Mouse (Mus musculus) midbrain, embryonic 11.5 days (tissue): ENCODE measurements around the gene Nfkbib. TPM values are rescaled to one million over a fixed set of nuclear protein-coding genes. Genes with fewer than 3 reads are reported as not detected.

Experiments used
- ATAC-seq: fragments of 200-750 bp; cut with Nextera tagmentation; 2 replicates; pipeline ENCODE4 v1.8.0; 2017; ENCODE audit warnings: moderate TSS enrichment, moderate library complexity; ENCODE audit not compliant: low FRiP score
- DNase-seq: peaks from one replicate; pipeline ENCODE4 v3.0.0; 2015; ENCODE audit warnings: low spot score; ENCODE audit errors: missing footprints
- H3K27ac ChIP-seq: fragments of 300-500 bp; sonication (generic); 2 replicates; pipeline ENCODE4 v1.5.1; 2014; ENCODE audit warnings: low read depth, low read length
- H3K27me3 ChIP-seq: fragments of 300-500 bp; sonication (generic); 2 replicates; pipeline ENCODE4 v1.6.1; 2014; ENCODE audit warnings: mild to moderate bottlenecking, low read length, moderate library complexity, mixed read lengths; ENCODE audit not compliant: control insufficient read depth, insufficient read depth
- H3K36me3 ChIP-seq: fragments of 300-500 bp; sonication (generic); 2 replicates; pipeline ENCODE4 v1.6.1; 2014; ENCODE audit warnings: mild to moderate bottlenecking, low read length, moderate library complexity, mixed read lengths; ENCODE audit not compliant: control insufficient read depth, insufficient read depth
- H3K4me1 ChIP-seq: fragments of 300-500 bp; sonication (generic); 2 replicates; pipeline ENCODE4 v1.6.1; 2014; ENCODE audit warnings: low read length; ENCODE audit not compliant: control insufficient read depth, insufficient read depth
- H3K4me2 ChIP-seq: fragments of 300-500 bp; sonication (generic); 2 replicates; pipeline ENCODE4 v1.6.1; 2014; ENCODE audit warnings: mild to moderate bottlenecking, moderate library complexity
- H3K4me3 ChIP-seq: fragments of 300-500 bp; sonication (generic); 2 replicates; pipeline ENCODE4 v1.5.1; 2014; ENCODE audit warnings: low read depth, low read length
- H3K9ac ChIP-seq: fragments of 300-500 bp; sonication (generic); 2 replicates; pipeline ENCODE4 v1.6.1; 2014; ENCODE audit warnings: low read length
- H3K9me3 ChIP-seq: fragments of 300-500 bp; sonication (generic); 2 replicates; pipeline ENCODE4 v1.6.1; 2016; ENCODE audit warnings: low read length; ENCODE audit not compliant: control insufficient read depth
- WGBS: fragments of 180-500 bp; shearing (Covaris S2); extraction: QIAGEN DNeasy Blood & Tissue Kit; methylation state at CpG from one replicate; pipeline ENCODE4 v1.1.7; 2014; 5-methylcytosine and 5-hydroxymethylcytosine counted together
- polyA plus RNA-seq: library from polyadenylated mRNA; unstranded; fragments of >200 nt; fragmentation: Nextera tagmentation; extraction: Ambion mirVana; gene quantifications from 2 replicates; pipeline ENCODE4 v1.2.1, GENCODE M21; 2014

The Nfkbib gene
- polyA plus RNA-seq, 1 experiment from 2014 or later: 43.9 TPM

GRCm38 (mm10) chr7:28810107-28811066 is 43.1 kb upstream of the Nfkbib start:
- Histone ChIP-seq H3K36me3 (peaks cover 26% of the 10 kb centered on the region), H3K27me3 (no peaks in the 10 kb centered on the region), H3K27ac (peak overlapping the region; percentile 99), H3K9me3 (no peaks in the 10 kb centered on the region), H3K4me3 (peak overlapping the region; percentile 87), H3K4me2 (peak overlapping the region; percentile 97), H3K4me1 (peaks cover 22% of the 10 kb centered on the region), H3K9ac (peak overlapping the region; percentile 95)
- DNase-seq: peak; percentile 100
- WGBS: under 1% methylated on average over 67 of the region's 70 CpGs
- ATAC-seq: peak; percentile 90

GRCm38 (mm10) chr7:28809401-28810089 is 42.2 kb upstream of the Nfkbib start:
- ATAC-seq (peak; percentile 26), DNase-seq (peak; percentile 97)
- Histone ChIP-seq H3K36me3 (peaks cover 19% of the 10 kb centered on the region), H3K4me2 (peak overlapping the region; percentile 92), H3K4me3 (peak overlapping the region; percentile 75), H3K27ac (peak overlapping the region; percentile 99), H3K4me1 (peaks cover 22% of the 10 kb centered on the region), H3K9me3 (no peaks in the 10 kb centered on the region), H3K9ac (peak overlapping the region; percentile 91), H3K27me3 (no peaks in the 10 kb centered on the region)
- WGBS: under 1% methylated on average over 35 of the region's 35 CpGs

GRCm38 (mm10) chr7:28808957-28809393 is 41.7 kb upstream of the Nfkbib start:
- ATAC-seq (peak; percentile 72), DNase-seq (peak; percentile 100)
- WGBS: 0% methylated on average over 32 of the region's 32 CpGs
- H3K36me3 ChIP-seq: peaks cover 13% of the 10 kb centered on the region
- peak overlapping the region; percentile 91 for H3K9ac ChIP-seq
- H3K4me2 ChIP-seq: peak overlapping the region; percentile 92
- H3K27me3 ChIP-seq: no peaks in the 10 kb centered on the region
- H3K4me1 ChIP-seq: peaks cover 22% of the 10 kb centered on the region
- H3K27ac ChIP-seq: peak overlapping the region; percentile 99
- H3K9me3 ChIP-seq: no peaks in the 10 kb centered on the region
- peak overlapping the region; percentile 75 for H3K4me3 ChIP-seq

- Histone ChIP-seq H3K27ac (peak within 1 kb of the TSS; percentile 99), H3K27me3 (no peaks in the 10 kb centered on the region), H3K4me3 (peak within 1 kb of the TSS; percentile 75), H3K4me1 (peaks cover 23% of the 10 kb centered on the region), H3K9ac (peak within 1 kb of the TSS; percentile 91), H3K4me2 (peak within 1 kb of the TSS; percentile 92), H3K36me3 (peaks cover 7% of the 10 kb centered on the region), H3K9me3 (no peaks in the 10 kb centered on the region)
- DNase-seq (peak; percentile 97), ATAC-seq (peak; percentile 23)
- WGBS: 3% methylated on average over 35 of the region's 35 CpGs
These were observed 41.1 kb upstream of the Nfkbib start, which contains the start of gene Hnrnpl for GRCm38 (mm10) chr7:28808221-28808941. TSS of gene Hnrnpl (plus strand) at chr7:28808541.

GRCm38 (mm10) chr7:28807641-28808220 is 40.4 kb upstream of the Nfkbib start:
- 34% methylated on average over 6 of the region's 8 CpGs for WGBS

GRCm38 (mm10) chr7:28806869-28807268 is 39.6 kb upstream of the Nfkbib start:
- no peak overlapping the region for H3K27ac ChIP-seq
- no peaks in the 10 kb centered on the region for H3K36me3 ChIP-seq
- DNase-seq (no peak), ATAC-seq (no peak)
- H3K4me3 ChIP-seq: no peak overlapping the region
- no peaks in the 10 kb centered on the region for H3K9me3 ChIP-seq
- 88% methylated on average over 4 of the region's 4 CpGs for WGBS
- H3K9ac ChIP-seq: no peak overlapping the region
- peaks cover 25% of the 10 kb centered on the region for H3K4me1 ChIP-seq
- H3K4me2 ChIP-seq: no peak overlapping the region
- no peaks in the 10 kb centered on the region for H3K27me3 ChIP-seq

More at GRCm38 (mm10) chr7:28807641-28808220, 40.4 kb upstream of the Nfkbib start:
- Histone ChIP-seq H3K9ac (peak overlapping the region; percentile 91), H3K4me1 (peaks cover 27% of the 10 kb centered on the region), H3K27ac (no peak overlapping the region; the same call in 1 of the 2 replicates), H3K36me3 (peaks cover 4% of the 10 kb centered on the region; the same call in 1 of the 2 replicates), H3K27me3 (no peaks in the 10 kb centered on the region), H3K4me3 (peak overlapping the region; percentile 75), H3K9me3 (no peaks in the 10 kb centered on the region), H3K4me2 (peak overlapping the region; percentile 92)
- DNase-seq: no peak
- no peak for ATAC-seq

- H3K9me3 ChIP-seq: no peaks in the 10 kb centered on the region
- peak overlapping the region; percentile 34; the same call in 1 of the 2 replicates for H3K9ac ChIP-seq
- no peak overlapping the region for H3K27ac ChIP-seq
- H3K36me3 ChIP-seq: no peaks in the 10 kb centered on the region
- WGBS: 79% methylated on average over 4 of the region's 4 CpGs
- ATAC-seq: no peak
- H3K4me1 ChIP-seq: peaks cover 25% of the 10 kb centered on the region
- no peak for DNase-seq
- no peaks in the 10 kb centered on the region for H3K27me3 ChIP-seq
- no peak overlapping the region for H3K4me3 ChIP-seq
- no peak overlapping the region for H3K4me2 ChIP-seq
These were observed 36.4 kb upstream of the Nfkbib start for GRCm38 (mm10) chr7:28803756-28804155.

- WGBS: 6% methylated on average over 10 of the region's 10 CpGs
- Histone ChIP-seq H3K9me3 (no peaks in the 10 kb centered on the region), H3K9ac (peak overlapping the region; percentile 34), H3K27ac (peak overlapping the region; percentile 48; the same call in 1 of the 2 replicates), H3K4me2 (0 out of 2 replicates have a peak overlapping the region, but pooled peaks have one; percentile 7), H3K4me1 (peaks cover 21% of the 10 kb centered on the region), H3K36me3 (no peaks in the 10 kb centered on the region), H3K27me3 (no peaks in the 10 kb centered on the region), H3K4me3 (no peak overlapping the region)
- ATAC-seq (no peak), DNase-seq (no peak)
These were observed 35.7 kb upstream of the Nfkbib start for GRCm38 (mm10) chr7:28802846-28803588.
